Mouse (Mus musculus): Measurements from ENCODE around the gene Myo15b. TPM values are rescaled to one million over a fixed set of nuclear protein-coding genes. Genes with fewer than 3 reads are reported as not detected.

Myo15b gene
- polyA plus RNA-seq, 1 experiment from 2014 or later = 95.2 TPM

DNA sequence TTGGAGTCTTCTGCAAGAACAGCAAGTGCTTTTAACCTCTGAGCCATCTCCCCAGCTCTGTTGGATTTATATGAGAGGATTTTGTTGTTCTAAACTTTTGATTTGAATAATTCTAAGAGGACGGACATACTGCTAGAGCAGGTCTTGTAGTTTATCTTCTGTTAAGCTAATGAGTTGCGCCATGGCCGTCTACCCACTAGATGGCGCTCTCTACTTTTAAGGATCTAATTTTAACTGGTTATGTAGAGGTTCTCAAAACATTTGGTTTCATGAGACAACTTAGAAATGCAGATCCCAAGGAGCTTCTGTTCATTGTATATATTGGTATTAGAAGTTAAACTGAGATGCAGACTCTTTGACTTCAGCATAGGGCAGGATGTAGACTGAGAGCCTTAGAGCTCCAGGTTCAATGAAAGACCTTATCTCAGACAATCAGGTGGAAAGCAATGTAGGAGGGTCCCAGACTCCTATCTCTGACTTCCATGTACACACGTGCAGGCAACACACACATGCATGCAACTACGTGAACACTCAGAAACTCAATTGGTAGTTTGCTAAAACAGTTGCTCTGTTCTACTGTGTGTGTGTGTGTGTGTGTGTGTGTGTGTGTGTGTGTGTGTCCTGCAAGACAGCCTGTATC is 81.6 kb downstream of the Myo15b start:
- WGBS = 32% methylated on average over 6 of the region's 6 CpGs
- Histone ChIP-seq H3K4me3 (replicated peaks) (no peak overlapping the region), H3K9me3 (no peaks in the 10 kb centered on the region), H3K27ac (no peak overlapping the region), H3K27me3 (replicated peaks) (no peaks in the 10 kb centered on the region), H3K9ac (no peak overlapping the region), H3K4me2 (replicated peaks) (no peak overlapping the region), H3K4me1 (replicated peaks) (no peaks in the 10 kb centered on the region), H3K36me3 (peaks cover 29% of the 10 kb centered on the region)
- peak; percentile 28; the same call in 1 of the 2 replicates for ATAC-seq

GRCm38 (mm10) chr11:115941980-115942379 is 83.8 kb downstream of the Myo15b start:
- no peak for ATAC-seq
- Histone ChIP-seq H3K9me3 (no peaks in the 10 kb centered on the region), H3K4me2 (replicated peaks) (no peak overlapping the region), H3K9ac (no peak overlapping the region), H3K4me1 (replicated peaks) (no peaks in the 10 kb centered on the region), H3K27me3 (replicated peaks) (no peaks in the 10 kb centered on the region), H3K4me3 (replicated peaks) (no peak overlapping the region), H3K36me3 (peaks cover 30% of the 10 kb centered on the region), H3K27ac (no peak overlapping the region)
- WGBS = 84% methylated on average over 7 of the region's 7 CpGs

Other genes starting within 250 kb of the Myo15b start
- 30.0 and 34.6 TPM in 2 replicates for gene Mif4gd, start 245.4 kb upstream of the Myo15b start, polyA plus RNA-seq (2015; fragmentation: Nextera tagmentation; extraction: Ambion mirVana)
- gene Slc25a19, start 230.1 kb upstream of the Myo15b start, polyA plus RNA-seq (2015; fragmentation: Nextera tagmentation; extraction: Ambion mirVana) = 24.7 and 25.4 TPM in 2 replicates
- gene Grb2, start 149.8 kb upstream of the Myo15b start, polyA plus RNA-seq (2015; fragmentation: Nextera tagmentation; extraction: Ambion mirVana) = 79.3 and 79.4 TPM in 2 replicates
- gene Tmem94, start 93.0 kb upstream of the Myo15b start, polyA plus RNA-seq (2015; fragmentation: Nextera tagmentation; extraction: Ambion mirVana) = 18.6 and 20.8 TPM in 2 replicates
- 12.0 and 12.1 TPM in 2 replicates for gene Caskin2, start 44.8 kb upstream of the Myo15b start, polyA plus RNA-seq (2015; fragmentation: Nextera tagmentation; extraction: Ambion mirVana)
- 31.3 and 34.9 TPM in 2 replicates for gene Tsen54, start 43.7 kb upstream of the Myo15b start, polyA plus RNA-seq (2015; fragmentation: Nextera tagmentation; extraction: Ambion mirVana)
- gene Llgl2, start 34.4 kb upstream of the Myo15b start, polyA plus RNA-seq (2015; fragmentation: Nextera tagmentation; extraction: Ambion mirVana) = 77.2 and 80.6 TPM in 2 replicates
- 1.6 and 3.0 TPM in 2 replicates for gene Smim5, start 41.6 kb downstream of the Myo15b start, polyA plus RNA-seq (2015; fragmentation: Nextera tagmentation; extraction: Ambion mirVana)
- gene Smim6, start 53.6 kb downstream of the Myo15b start, polyA plus RNA-seq (2015; fragmentation: Nextera tagmentation; extraction: Ambion mirVana) = 25.4 and 31.4 TPM in 2 replicates
- 31.6 and 38.2 TPM in 2 replicates for gene Sap30bp, start 74.9 kb downstream of the Myo15b start, polyA plus RNA-seq (2015; fragmentation: Nextera tagmentation; extraction: Ambion mirVana)
- gene Recql5, start 75.1 kb downstream of the Myo15b start, polyA plus RNA-seq (2015; fragmentation: Nextera tagmentation; extraction: Ambion mirVana) = 16.2 and 21.0 TPM in 2 replicates
- gene Itgb4, start 116.3 kb downstream of the Myo15b start, polyA plus RNA-seq (2015; fragmentation: Nextera tagmentation; extraction: Ambion mirVana) = 7.9 and 10.0 TPM in 2 replicates
- gene Galk1, start 154.3 kb downstream of the Myo15b start, polyA plus RNA-seq (2015; fragmentation: Nextera tagmentation; extraction: Ambion mirVana) = 274 and 302 TPM in 2 replicates
- gene H3f3b, start 169.6 kb downstream of the Myo15b start, polyA plus RNA-seq (2015; fragmentation: Nextera tagmentation; extraction: Ambion mirVana) = 1,398 and 1,618 TPM in 2 replicates
- 25.7 and 27.4 TPM in 2 replicates for gene Unk, start 171.9 kb downstream of the Myo15b start, polyA plus RNA-seq (2015; fragmentation: Nextera tagmentation; extraction: Ambion mirVana)
- gene Unc13d, start 219.6 kb downstream of the Myo15b start, polyA plus RNA-seq (2015; fragmentation: Nextera tagmentation; extraction: Ambion mirVana) = 4.2 and 5.2 TPM in 2 replicates
- gene Wbp2, start 228.6 kb downstream of the Myo15b start, polyA plus RNA-seq (2015; fragmentation: Nextera tagmentation; extraction: Ambion mirVana) = 93.5 and 98.1 TPM in 2 replicates